Mouse (Mus musculus): ENCODE data around the gene Megf11.

Megf11 gene

GRCm38 (mm10) chr9:64568467-64569260, 183.2 kb downstream of the Megf11 start:
- no peak for DNase-seq

GRCm38 (mm10) chr9:64570448-64570847, 185.0 kb downstream of the Megf11 start:
- no peak for DNase-seq

DNA sequence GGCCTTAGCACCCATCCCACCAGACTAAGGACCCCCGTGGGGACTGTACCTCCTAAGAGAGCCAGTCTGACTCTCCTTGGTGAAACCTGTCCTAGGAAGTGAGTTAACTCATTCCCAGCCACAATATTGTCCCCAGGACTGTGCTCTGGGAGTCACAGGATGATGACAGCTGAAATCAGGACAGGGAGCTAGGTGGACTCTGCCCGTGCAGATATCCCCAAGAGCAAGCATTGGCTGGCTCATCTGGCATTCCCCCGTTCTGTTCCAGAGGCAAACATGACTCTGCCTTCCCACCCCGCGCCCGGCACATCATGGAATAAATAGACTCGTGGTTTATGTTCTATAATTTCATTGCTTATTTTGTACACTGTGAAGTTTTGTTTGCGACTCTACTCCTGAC, 185.7 kb downstream of the Megf11 start:
- no peak for DNase-seq

DNA sequence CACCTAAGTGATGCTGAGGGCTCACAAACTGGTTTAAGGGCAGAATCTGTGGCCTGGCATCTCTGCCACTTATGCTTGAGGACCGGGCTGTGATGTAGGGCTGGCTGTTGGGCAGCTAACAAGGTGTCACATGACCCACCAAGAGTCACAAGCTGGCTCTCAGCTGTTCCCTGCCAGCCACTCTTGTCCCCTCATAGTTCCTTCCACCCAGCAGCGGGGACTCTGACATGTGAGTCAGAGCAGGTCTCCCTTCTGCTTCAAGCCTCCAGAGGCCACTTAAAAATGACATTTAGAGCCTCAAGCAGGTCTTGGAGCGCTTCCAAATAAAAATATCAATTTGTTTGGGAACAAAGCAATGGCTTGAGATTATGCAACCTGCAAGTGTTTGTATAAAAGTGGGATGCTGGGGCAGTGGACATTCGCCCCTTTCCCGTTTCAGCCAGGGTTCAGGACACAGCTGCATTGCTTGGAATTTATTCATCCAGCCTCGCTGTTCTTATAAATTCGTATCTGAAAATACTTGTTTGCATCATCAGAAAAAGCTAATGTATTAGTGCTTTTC, 187.3 kb downstream of the Megf11 start:
- no peak for DNase-seq

DNA sequence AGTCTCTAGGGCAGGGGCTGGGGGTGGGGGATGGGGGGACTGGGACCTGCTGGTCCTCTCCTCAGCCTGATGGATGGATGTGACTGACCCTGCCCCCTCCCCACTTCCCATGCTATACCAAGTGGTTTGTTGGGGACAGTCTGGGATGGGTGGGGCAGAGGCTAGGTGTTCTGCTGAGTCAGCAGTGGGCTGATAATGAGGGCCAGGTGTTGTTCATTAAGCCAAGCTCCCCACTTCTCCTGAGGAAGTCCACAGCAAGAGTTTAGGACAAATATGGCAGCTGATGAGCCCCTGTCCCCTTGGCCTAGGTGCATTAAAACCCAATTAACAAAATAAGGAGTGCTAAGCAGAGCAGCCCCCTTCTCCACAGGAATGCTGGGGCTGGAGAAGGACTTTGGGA, 190.2 kb downstream of the Megf11 start:
- DNase-seq, result no peak

DNA sequence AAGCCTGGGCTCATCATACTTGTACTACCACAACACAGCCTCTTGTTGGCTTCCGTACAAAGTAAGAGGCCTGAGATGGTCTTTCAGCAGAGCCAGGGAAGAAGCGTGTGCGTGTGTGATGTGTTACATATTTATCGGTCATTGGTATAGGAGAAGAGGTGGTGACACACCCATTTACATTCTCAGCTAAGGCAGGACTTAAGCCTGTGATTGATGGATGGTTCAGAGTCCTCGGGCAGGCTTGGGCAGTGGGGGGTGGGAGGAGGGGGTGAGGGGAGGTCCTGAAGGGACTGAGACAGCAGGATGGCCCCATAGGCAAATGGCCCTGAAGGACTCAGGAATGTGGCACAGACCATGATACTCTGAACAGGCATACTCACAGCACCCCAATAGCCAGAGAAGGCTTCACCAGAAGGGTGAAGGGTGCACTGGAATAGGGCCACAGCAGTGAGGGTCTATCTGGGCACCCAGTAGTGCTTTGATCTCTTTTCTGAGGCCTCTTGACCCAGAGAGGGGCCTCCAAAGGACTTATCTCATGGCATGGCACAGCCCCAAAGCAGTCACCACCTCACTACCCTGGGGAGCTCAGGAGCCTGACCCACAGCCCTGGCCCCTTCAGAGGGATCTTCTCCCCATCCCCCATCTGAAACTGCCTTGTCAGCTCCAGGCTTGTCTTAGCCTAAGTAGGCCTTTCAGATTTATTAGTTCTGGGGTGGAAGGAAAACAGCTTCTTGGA, 190.9 kb downstream of the Megf11 start:
- no peak for DNase-seq

GRCm38 (mm10) chr9:64577156-64577555, 191.7 kb downstream of the Megf11 start:
- no peak for DNase-seq

DNA sequence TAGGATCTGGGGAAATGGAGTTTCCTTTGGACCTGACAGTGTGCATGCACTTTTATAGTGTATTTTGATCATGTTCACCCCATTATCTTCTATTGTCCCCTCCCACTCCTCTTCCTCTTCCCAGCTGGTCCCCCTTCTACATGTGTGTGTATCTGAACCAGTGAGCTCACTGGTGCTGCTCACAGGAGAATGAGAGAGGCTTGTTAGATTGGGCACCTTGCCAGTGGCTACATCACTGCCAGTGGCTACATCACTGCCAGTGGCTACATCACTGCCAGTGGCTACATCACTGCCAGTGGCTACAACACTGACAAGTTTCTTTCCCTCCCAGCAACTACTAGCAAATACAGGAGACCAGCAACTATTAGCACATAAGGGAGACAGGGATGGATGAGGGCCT, 192.6 kb downstream of the Megf11 start:
- no peak for DNase-seq

DNA sequence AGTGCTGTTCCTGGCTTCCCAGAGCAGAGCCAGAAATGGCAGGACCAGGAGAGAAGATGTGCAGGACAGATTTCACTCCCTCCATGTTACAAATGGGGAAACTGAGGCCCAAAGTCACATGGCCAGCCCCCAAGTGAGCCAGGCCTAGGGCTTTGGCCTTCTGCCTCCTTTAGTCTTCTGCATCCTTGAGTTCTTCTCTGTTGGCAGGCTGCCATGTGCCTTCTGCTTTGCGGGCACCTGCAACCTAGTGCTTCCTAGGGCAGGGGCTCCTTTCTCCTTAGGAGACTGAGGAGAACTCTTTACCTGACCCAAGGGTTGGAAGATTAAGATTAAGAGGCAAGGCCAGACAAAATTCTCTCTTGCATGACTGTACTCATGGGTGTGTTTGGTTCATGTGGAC, 193.9 kb downstream of the Megf11 start:
- DNase-seq, result no peak

- no peak for DNase-seq
Measured at GRCm38 (mm10) chr9:64586292-64586691, 200.9 kb downstream of the Megf11 start.

GRCm38 (mm10) chr9:64587991-64588390, 202.6 kb downstream of the Megf11 start:
- DNase-seq, result no peak

- DNase-seq, result no peak
Measured at GRCm38 (mm10) chr9:64590634-64591041, 205.2 kb downstream of the Megf11 start.

- DNase-seq, result no peak
Measured at GRCm38 (mm10) chr9:64591436-64591835, 206.0 kb downstream of the Megf11 start.

DNA sequence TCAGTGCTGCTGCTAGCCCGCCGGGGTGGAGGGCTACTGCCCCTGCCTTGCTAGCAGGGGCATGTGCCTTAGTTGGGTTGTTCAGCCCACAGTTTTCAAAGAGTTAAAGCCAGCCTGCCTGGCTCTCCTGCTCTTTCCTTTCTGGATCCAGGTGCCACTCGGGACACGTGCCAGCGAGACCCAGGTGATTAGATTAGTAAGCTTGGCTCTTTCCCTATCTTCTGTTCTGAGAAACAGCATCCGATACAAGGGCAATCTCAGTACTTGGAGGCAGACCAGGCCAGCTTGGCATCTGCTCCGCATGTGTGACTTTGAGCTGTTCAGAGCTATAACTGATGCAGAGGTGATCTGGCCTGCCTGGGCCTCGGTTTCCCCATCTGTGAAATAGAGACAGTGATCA, 209.0 kb downstream of the Megf11 start:
- DNase-seq, result no peak

GRCm38 (mm10) chr9:64598427-64598826, 213.0 kb downstream of the Megf11 start:
- DNase-seq, result no peak

- no peak for DNase-seq
Measured at GRCm38 (mm10) chr9:64600731-64601130, 215.3 kb downstream of the Megf11 start.

GRCm38 (mm10) chr9:64602895-64603294, 217.5 kb downstream of the Megf11 start:
- DNase-seq, result no peak

DNA sequence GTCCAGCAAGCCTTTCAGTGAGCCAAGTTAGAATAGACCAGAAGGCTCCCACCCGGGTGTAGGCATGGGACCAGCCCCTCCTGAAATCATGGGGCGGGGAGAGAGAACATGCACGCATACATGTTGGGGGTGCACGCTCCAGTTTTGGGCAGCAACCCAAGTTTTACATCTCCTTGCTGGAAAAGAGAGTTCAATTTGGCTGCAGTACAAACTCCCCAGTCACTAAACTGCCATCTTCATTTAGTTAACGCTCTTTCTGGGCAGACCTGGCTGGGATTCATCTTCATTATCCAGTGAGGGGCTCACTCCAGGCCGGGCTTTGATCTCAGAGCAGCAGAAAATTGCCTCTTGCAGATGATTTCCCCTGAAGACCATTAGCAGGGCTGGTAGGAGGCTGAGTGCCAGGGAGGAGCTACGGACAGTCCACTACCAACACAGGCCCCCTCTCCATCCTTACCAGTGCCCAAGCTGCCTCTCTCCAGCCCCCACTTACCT, 218.8 kb downstream of the Megf11 start:
- no peak for DNase-seq

DNA sequence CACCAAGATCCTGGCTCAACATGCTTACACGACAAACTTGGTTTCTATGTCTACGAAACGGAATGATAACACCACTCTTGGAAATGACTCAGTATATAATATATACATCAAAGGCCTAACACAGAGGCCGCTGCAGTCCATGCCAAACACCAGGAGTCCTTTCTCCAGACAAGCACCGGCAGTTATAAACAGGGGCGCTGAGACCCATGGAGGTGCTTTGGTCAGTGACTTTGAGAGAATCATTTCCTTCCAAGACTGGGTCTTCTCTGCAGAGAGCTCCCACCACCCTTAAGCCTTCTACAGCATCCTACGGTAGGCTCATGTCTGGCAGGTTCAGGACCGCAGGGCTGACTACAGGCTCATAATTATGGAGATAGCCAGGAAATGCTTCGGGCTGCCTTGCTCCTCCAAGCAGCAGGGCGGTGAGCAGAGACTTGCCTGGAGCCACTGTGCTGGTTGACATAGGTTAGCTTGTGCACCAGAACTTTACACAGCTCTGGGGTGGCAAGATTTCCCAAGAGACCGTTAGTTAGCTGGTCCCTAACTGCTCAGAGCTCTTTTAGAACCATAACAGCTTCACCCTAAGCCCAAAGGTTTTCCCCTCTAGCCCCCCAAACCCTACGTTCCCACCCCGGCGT, 219.8 kb downstream of the Megf11 start:
- DNase-seq, result no peak

DNA sequence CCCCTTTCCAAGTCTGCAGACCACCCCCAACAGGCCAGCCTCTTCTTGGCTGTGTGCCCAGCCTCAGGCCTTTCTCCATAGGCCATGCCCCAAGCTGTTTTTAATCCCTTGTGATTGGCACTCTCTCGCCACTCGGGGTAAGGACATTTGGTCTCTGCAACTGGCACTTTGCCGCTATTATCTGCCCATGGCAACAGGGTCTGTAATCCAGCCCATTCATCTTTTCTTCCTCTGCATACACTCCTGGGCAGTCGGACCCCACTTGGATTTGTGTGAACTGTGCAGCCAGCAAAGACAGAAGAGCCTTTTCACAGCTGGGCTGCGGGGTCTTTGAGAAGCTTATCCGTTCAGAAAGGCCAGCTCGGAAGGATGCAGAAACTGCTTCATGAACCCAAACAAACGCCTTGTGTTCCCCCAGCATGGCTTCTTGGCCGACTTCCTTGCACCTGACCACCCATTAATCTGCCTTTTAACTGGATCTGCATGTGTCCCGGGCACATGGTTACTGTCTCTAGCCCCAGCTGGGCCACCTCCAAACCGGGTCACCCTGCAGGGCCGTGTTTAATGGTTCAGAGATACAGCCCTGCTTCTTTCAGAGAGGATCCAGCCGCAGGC, 220.4 kb downstream of the Megf11 start:
- no peak for DNase-seq

- no peak for DNase-seq
Measured at GRCm38 (mm10) chr9:64607049-64607448, 221.6 kb downstream of the Megf11 start.

GRCm38 (mm10) chr9:64609546-64609945, 224.1 kb downstream of the Megf11 start:
- DNase-seq, result no peak
